Mouse (Mus musculus) gastrocnemius, adult 2 months (tissue): ENCODE data around the gene Rnf126. TPM values are rescaled to one million over a fixed set of nuclear protein-coding genes. Genes with fewer than 3 reads are reported as not detected.

ENCODE experiments used
- DNase-seq: peaks from one replicate; pipeline ENCODE4 v3.0.0; 2022
- H3K27ac ChIP-seq: fragments of 200-600 bp; 2 replicates; pipeline ENCODE4 v1.8.1; 2022; ENCODE audit warnings: mild to moderate bottlenecking
- H3K4me3 ChIP-seq: fragments of 200-600 bp; 2 replicates; pipeline ENCODE4 v1.8.1; 2022; ENCODE audit warnings: mild to moderate bottlenecking, moderate library complexity
- CTCF ChIP-seq: fragments of 200-600 bp; IDR thresholded peaks from 2 replicates; pipeline ENCODE4 v1.8.1; 2022; ENCODE audit warnings: antibody characterized with exemption, mild to moderate bottlenecking, moderate library complexity
- intact Hi-C: fragments of 180-260 bp; cut with DNase I; formaldehyde crosslinking; loops from one replicate; pipeline ENCODE4 v1.15.1; 2025
- total RNA-seq, 2 experiments: library from RNA; stranded (reverse); gene quantifications; 2 replicates each; pipeline ENCODE4 v1.2.3; 2021

Rnf126 gene
- total RNA-seq, 2 experiments from 2014 or later: 46.1 to 53.6 TPM

- H3K4me3 ChIP-seq: no peak overlapping the region
- no peak for DNase-seq
- intact Hi-C loops: loop anchor here (2.0 kb wide), 1 partner anchor 93 kb away; no protein-coding TSS in a partner anchor
Measured at GRCm38 (mm10) chr10:79789581-79789980, 22.8 kb upstream of the Rnf126 start.

GRCm38 (mm10) chr10:79788386-79789158 is 21.8 kb upstream of the Rnf126 start:
- TF ChIP-seq CTCF: peak; percentile 99

More at GRCm38 (mm10) chr10:79789581-79789980, 22.8 kb upstream of the Rnf126 start:
- no peak for TF ChIP-seq CTCF
- no peak overlapping the region for H3K27ac ChIP-seq

GRCm38 (mm10) chr10:79783920-79784800 is 17.4 kb upstream of the Rnf126 start:
- Histone ChIP-seq H3K4me3 (no peak overlapping the region), H3K27ac (no peak overlapping the region)
- DNase-seq: no peak
- TF ChIP-seq CTCF: peak; percentile 63
- intact Hi-C loops: loop anchor here (5.0 kb wide), 2 partner anchors 68 to 72 kb away; partner anchors contain the start of gene Ptbp1

More at GRCm38 (mm10) chr10:79788386-79789158, 21.8 kb upstream of the Rnf126 start:
- Histone ChIP-seq H3K4me3 (no peak overlapping the region), H3K27ac (no peak overlapping the region)
- peak; percentile 69 for DNase-seq
- intact Hi-C loops: loop anchor here (2.0 kb wide), 1 partner anchor 92 kb away; no protein-coding TSS in a partner anchor

GRCm38 (mm10) chr10:79783050-79783449 is 16.3 kb upstream of the Rnf126 start:
- DNase-seq: no peak
- Histone ChIP-seq H3K4me3 (no peak overlapping the region), H3K27ac (no peak overlapping the region)
- peak; percentile 28; the same call in 1 of the 2 replicates for TF ChIP-seq CTCF
- intact Hi-C loops: loop anchor here (5.0 kb wide), 2 partner anchors 69 to 71 kb away; partner anchors contain the start of gene Ptbp1

GRCm38 (mm10) chr10:79781956-79782355 is 15.2 kb upstream of the Rnf126 start:
- intact Hi-C loops: loop anchor here (5.0 kb wide), 2 partner anchors 70 kb away; partner anchors contain the start of gene Ptbp1
- DNase-seq: no peak
- no peak overlapping the region for H3K27ac ChIP-seq
- TF ChIP-seq CTCF: no peak
- H3K4me3 ChIP-seq: no peak overlapping the region

- H3K27ac ChIP-seq: peak overlapping the region; percentile 81
- peak overlapping the region; percentile 76 for H3K4me3 ChIP-seq
- no peak for DNase-seq
- intact Hi-C loops: loop anchor here (5.0 kb wide), 2 partner anchors 69 to 71 kb away; partner anchors contain the start of gene Ptbp1
- no peak for TF ChIP-seq CTCF
Measured at GRCm38 (mm10) chr10:79781139-79781538, 14.4 kb upstream of the Rnf126 start.

GRCm38 (mm10) chr10:79780664-79781015 is 13.9 kb upstream of the Rnf126 start:
- H3K27ac ChIP-seq: peak overlapping the region; percentile 81
- no peak for TF ChIP-seq CTCF
- H3K4me3 ChIP-seq: peak overlapping the region; percentile 76
- intact Hi-C loops: loop anchor here (5.0 kb wide), 2 partner anchors 68 to 72 kb away; partner anchors contain the start of gene Ptbp1
- DNase-seq: no peak

GRCm38 (mm10) chr10:79779784-79780663 is 13.3 kb upstream of the Rnf126 start:
- peak; percentile 97 for DNase-seq
- intact Hi-C loops: loop anchor here (1.0 to 5.0 kb wide), 3 partner anchors 13 to 72 kb away; partner anchors contain the start of gene Ptbp1
- peak; percentile 86 for TF ChIP-seq CTCF
- Histone ChIP-seq H3K4me3 (peak overlapping the region; percentile 76), H3K27ac (peak overlapping the region; percentile 81)

- Histone ChIP-seq H3K4me3 (no peak overlapping the region), H3K27ac (no peak overlapping the region)
- TF ChIP-seq CTCF: no peak
- intact Hi-C loops: loop anchor here (1.0 kb wide), 1 partner anchor 12 kb away; no protein-coding TSS in a partner anchor
- DNase-seq: no peak
Measured at GRCm38 (mm10) chr10:79779193-79779592, 12.4 kb upstream of the Rnf126 start.

- Histone ChIP-seq H3K27ac (peak overlapping the region; percentile 67), H3K4me3 (peak overlapping the region; percentile 72)
- intact Hi-C loops: no loop called here
- TF ChIP-seq CTCF: no peak
- DNase-seq: peak; percentile 60
Measured at GRCm38 (mm10) chr10:79778006-79778405, 11.3 kb upstream of the Rnf126 start.

- no peak; the same call in 1 of the 2 replicates for TF ChIP-seq CTCF
- intact Hi-C loops: no loop called here
- Histone ChIP-seq H3K27ac (peak within 1 kb of the TSS; percentile 67), H3K4me3 (peak within 1 kb of the TSS; percentile 72)
- peak; percentile 61 for DNase-seq
Measured at GRCm38 (mm10) chr10:79777103-79777531, 10.4 kb upstream of the Rnf126 start, which contains the start of gene Fstl3. Fstl3 (plus strand) TSS chr10:79777272.
